Mouse (Mus musculus) lung, adult 18-20 months (tissue): ENCODE measurements at regions not wholly inside any gene's neighbourhood (a gene's known extent, or its start where the extent isn't known, plus 50 kb on each side); places are given as distances from the start of the nearest gene placed in this dataset.

Source experiments
- DNase-seq, 2 experiments: peaks; one replicate each; pipeline ENCODE4 v3.0.0; 2022; ENCODE audit warnings: mixed read lengths in 2 of 2

- DNase-seq = no peak
Observed at GRCm38 (mm10) chr15:7005142-7005541, 85.3 kb upstream of the Lifr start.

GRCm38 (mm10) chr15:7006271-7006670, 84.1 kb upstream of the Lifr start:
- no peak for DNase-seq

GRCm38 (mm10) chr15:7008725-7009380, 81.6 kb upstream of the Lifr start:
- peak in 1 of 2 experiments; percentile 36 for DNase-seq

- DNase-seq = peak in 1 of 2 experiments; percentile 31
Observed at GRCm38 (mm10) chr15:7010966-7011695, 79.3 kb upstream of the Lifr start.

GRCm38 (mm10) chr15:7011696-7012070, 78.7 kb upstream of the Lifr start:
- no peak for DNase-seq

GRCm38 (mm10) chr15:7012446-7012845, 78.0 kb upstream of the Lifr start:
- no peak for DNase-seq

- no peak for DNase-seq
Observed at GRCm38 (mm10) chr15:7013047-7013446, 77.4 kb upstream of the Lifr start.

- DNase-seq = peak in 1 of 2 experiments; percentile 6
Observed at GRCm38 (mm10) chr15:7014984-7015383, 75.4 kb upstream of the Lifr start.

- DNase-seq = no peak
Observed at GRCm38 (mm10) chr15:7016018-7016417, 74.4 kb upstream of the Lifr start.

GRCm38 (mm10) chr15:7017281-7017845, 73.1 kb upstream of the Lifr start:
- DNase-seq = no peak

- no peak for DNase-seq
Observed at GRCm38 (mm10) chr15:7022660-7023059, 67.8 kb upstream of the Lifr start.

GRCm38 (mm10) chr15:7025194-7025593, 65.2 kb upstream of the Lifr start:
- no peak for DNase-seq

GRCm38 (mm10) chr15:7031297-7032043, 58.9 kb upstream of the Lifr start:
- no peak for DNase-seq

- no peak for DNase-seq
Observed at GRCm38 (mm10) chr15:7037475-7037874, 52.9 kb upstream of the Lifr start.

GRCm38 (mm10) chr15:7039119-7039518, 51.3 kb upstream of the Lifr start:
- DNase-seq = peak; percentile 53 to 70

- DNase-seq = no peak
Observed at GRCm38 (mm10) chr15:7039825-7040224, 50.6 kb upstream of the Lifr start.
